Mouse (Mus musculus) heart, postnatal 0 days (tissue): ENCODE results near the gene Gm5134.

Experiments
- CTCF ChIP-seq: IDR thresholded peaks from 2 replicates; pipeline ENCODE4 v1.5.1; 2016; ENCODE audit warnings: antibody characterized with exemption, control low read depth, low read depth
- EP300 ChIP-seq: IDR thresholded peaks from 2 replicates; pipeline ENCODE4 v1.6.1; 2016; ENCODE audit warnings: antibody characterized with exemption, low read depth

DNA sequence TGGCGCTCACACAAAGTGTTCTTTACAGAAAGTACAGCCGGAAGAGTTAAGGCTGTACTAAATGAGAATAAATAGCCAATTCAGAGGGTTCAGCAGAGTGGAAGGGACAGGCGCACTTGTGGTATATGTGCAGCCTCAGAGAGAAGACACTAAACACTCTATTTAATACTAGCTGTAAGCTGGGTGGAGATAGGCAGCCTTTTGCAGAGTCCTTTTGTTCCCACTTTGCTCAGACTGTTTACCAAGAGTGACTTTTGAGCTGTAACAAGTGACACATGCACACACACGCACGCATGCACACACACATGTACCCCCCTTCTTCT lies 24.5 kb downstream of the Gm5134 start:
- no peak for TF ChIP-seq CTCF
- TF ChIP-seq EP300: no peak
